Mouse (Mus musculus): Measurements from ENCODE around the gene Usp10.

DNA sequence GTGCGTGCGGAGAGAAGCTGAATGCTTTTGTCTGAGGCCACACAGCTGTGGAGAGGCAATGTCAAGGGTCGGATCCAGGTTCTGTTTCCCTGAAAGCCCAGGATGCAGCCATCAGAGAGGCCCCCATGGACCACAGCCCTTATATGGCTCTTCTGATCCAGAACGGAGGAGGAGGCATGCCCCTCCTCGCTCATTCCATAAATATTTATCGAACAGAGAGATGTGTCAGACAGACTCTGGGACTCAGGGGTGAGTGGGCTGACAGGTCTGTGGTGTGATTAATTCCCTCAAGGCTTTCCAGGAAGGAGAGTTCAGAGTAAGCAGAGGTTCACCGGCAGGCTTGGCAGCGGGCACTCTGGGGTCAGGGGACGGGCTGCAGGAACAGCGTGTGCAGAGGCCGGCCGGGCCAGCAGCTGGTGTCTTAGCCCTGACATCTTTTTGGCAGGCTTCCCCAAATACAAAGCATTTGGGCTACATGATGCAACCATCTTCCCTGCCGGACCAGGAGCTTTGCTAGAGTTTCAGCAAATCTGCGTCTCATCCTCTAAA, 94.1 kb downstream of the Usp10 start:
- TF ChIP-seq CTCF (IDR thresholded peaks at IDR 0.05; ENCODE audit: extremely low read depth, insufficient read depth, insufficient read length, insufficient replicate concordance): no peak
- no peak for TF ChIP-seq POLR2A (IDR thresholded peaks at IDR 0.05; ENCODE audit: low read depth, low read length)
